Mouse (Mus musculus) myocyte (in vitro differentiated cells): ENCODE measurements around the gene Abhd8.

Source experiments
- CEBPB ChIP-seq: IDR thresholded peaks from 2 replicates; pipeline ENCODE4 v1.6.1; 2011; ENCODE audit warnings: mild to moderate bottlenecking, moderate library complexity; ENCODE audit not compliant: poor library complexity, insufficient read depth, severe bottlenecking
- E2F4 ChIP-seq: IDR thresholded peaks from one replicate; pipeline ENCODE4 v1.6.1; 2011; ENCODE audit warnings: mild to moderate bottlenecking, control low read depth, moderate library complexity; ENCODE audit not compliant: insufficient read depth
- MAX ChIP-seq: IDR thresholded peaks from one replicate; pipeline ENCODE4 v1.6.1; 2011; ENCODE audit warnings: low read depth, mild to moderate bottlenecking, control low read depth
- POLR2A ChIP-seq: IDR thresholded peaks from one replicate; pipeline ENCODE4 v1.6.1; 2011; ENCODE audit warnings: low read depth, mild to moderate bottlenecking, control low read depth, moderate library complexity; ENCODE audit not compliant: insufficient read length
- POLR2AphosphoS2 ChIP-seq: IDR thresholded peaks from one replicate; pipeline ENCODE4 v1.6.1; 2011; ENCODE audit warnings: low read depth, control low read depth; ENCODE audit not compliant: insufficient read length
- REST ChIP-seq: IDR thresholded peaks from one replicate; pipeline ENCODE4 v1.6.1; 2011; ENCODE audit warnings: mild to moderate bottlenecking, control low read depth, moderate library complexity; ENCODE audit not compliant: insufficient read depth, insufficient read length
- SRF ChIP-seq: IDR thresholded peaks from one replicate; pipeline ENCODE4 v1.6.1; 2011; ENCODE audit warnings: low read depth; ENCODE audit not compliant: control insufficient read depth, insufficient read length
- TCF12 ChIP-seq: IDR thresholded peaks from one replicate; pipeline ENCODE4 v1.6.1; 2011; ENCODE audit warnings: mild to moderate bottlenecking, control low read depth; ENCODE audit not compliant: poor library complexity, insufficient read depth, severe bottlenecking
- USF1 ChIP-seq: IDR thresholded peaks from one replicate; pipeline ENCODE4 v1.6.1; 2011; ENCODE audit warnings: low read depth, mild to moderate bottlenecking, control low read depth, moderate library complexity

DNA sequence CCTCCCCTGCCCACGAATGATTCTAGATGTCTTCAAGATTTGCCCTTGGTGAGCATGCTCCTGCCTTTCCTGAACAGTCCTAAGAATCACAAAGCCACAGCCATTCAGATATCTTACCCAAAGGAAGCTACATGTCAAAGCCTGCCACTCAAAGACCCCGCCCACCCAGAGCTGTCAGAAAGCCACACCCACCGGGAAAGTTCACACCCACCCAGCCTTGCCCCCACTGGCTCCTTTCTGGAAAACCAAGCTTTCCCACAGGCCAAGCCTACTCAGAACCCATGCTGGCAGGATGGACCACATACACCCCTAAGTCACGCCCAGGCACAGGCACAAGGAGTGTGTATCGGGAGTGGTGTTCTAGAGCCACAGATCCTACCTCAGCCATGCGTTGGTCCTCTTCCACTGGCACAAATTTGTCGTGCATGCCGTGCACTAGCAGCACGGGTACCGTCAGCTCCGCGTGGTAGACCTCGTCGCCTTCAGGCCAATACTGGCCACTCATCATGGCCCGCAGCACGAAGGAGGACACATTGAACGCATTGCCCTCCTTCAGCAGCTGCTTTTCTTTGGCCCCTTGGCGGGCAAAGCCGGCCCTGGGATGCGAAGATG is 5.7 kb downstream of the Abhd8 start:
- TF ChIP-seq POLR2A (no peak), USF1 (no peak), POLR2AphosphoS2 (no peak), CEBPB (no peak), E2F4 (no peak), SRF (no peak), REST (no peak), TCF12 (no peak), MAX (no peak)
